Mouse (Mus musculus) forebrain, postnatal 0 days (tissue): ENCODE measurements around the gene Hist2h3c1. TPM values are rescaled to one million over a fixed set of nuclear protein-coding genes. Genes with fewer than 3 reads are reported as not detected.
"Not testable (repeated sequence)": the region's sequence is repeated elsewhere in the genome, so short reads cannot be mapped to it uniquely, and the experiment has no call there.

Source experiments
- ATAC-seq: fragments of 200-750 bp; cut with Nextera tagmentation; 2 replicates; pipeline ENCODE4 v1.8.0; 2017; ENCODE audit warnings: mild to moderate bottlenecking, moderate library complexity
- DNase-seq: peaks from one replicate; pipeline ENCODE4 v3.0.0-alpha.2; 2015
- H3K27ac ChIP-seq: fragments of 300-500 bp; sonication (generic); 2 replicates; pipeline ENCODE4 v1.5.1; 2014; ENCODE audit warnings: low read depth, mild to moderate bottlenecking, antibody characterized with exemption, low read length, moderate library complexity, mixed read lengths
- H3K27me3 ChIP-seq: fragments of 300-500 bp; sonication (generic); 2 replicates; pipeline ENCODE4 v1.6.1; 2014; ENCODE audit warnings: mild to moderate bottlenecking, low read length, mixed read lengths; ENCODE audit not compliant: insufficient read depth
- H3K36me3 ChIP-seq: fragments of 300-500 bp; sonication (generic); 2 replicates; pipeline ENCODE4 v1.6.1; 2014; ENCODE audit warnings: mild to moderate bottlenecking, moderate library complexity; ENCODE audit not compliant: insufficient read depth
- H3K4me1 ChIP-seq: fragments of 300-500 bp; sonication (generic); 2 replicates; pipeline ENCODE4 v1.6.1; 2014; ENCODE audit warnings: antibody characterized with exemption; ENCODE audit not compliant: insufficient read depth
- H3K4me2 ChIP-seq: fragments of 300-500 bp; sonication (generic); 2 replicates; pipeline ENCODE4 v1.6.1; 2014; ENCODE audit warnings: low read depth, mild to moderate bottlenecking, moderate library complexity
- H3K4me3 ChIP-seq: fragments of 300-500 bp; sonication (generic); 2 replicates; pipeline ENCODE4 v1.5.1; 2014; ENCODE audit warnings: low read depth, low read length, mixed read lengths
- H3K9ac ChIP-seq: fragments of 300-500 bp; sonication (generic); 2 replicates; pipeline ENCODE4 v1.6.1; 2014; ENCODE audit warnings: mild to moderate bottlenecking
- H3K9me3 ChIP-seq: fragments of 300-500 bp; sonication (generic); 2 replicates; pipeline ENCODE4 v1.6.1; 2016; ENCODE audit warnings: low read length
- CTCF ChIP-seq: sonication (generic); IDR thresholded peaks from 2 replicates; pipeline ENCODE4 v1.5.1; 2016; ENCODE audit warnings: antibody characterized with exemption, control low read depth, low read depth
- WGBS: fragments of 180-500 bp; shearing (Covaris S2); extraction: QIAGEN DNeasy Blood & Tissue Kit; methylation state at CpG from one replicate; pipeline ENCODE4 v1.1.7; 2014; 5-methylcytosine and 5-hydroxymethylcytosine counted together
- polyA plus RNA-seq: library from polyadenylated mRNA; unstranded; fragments of >200 nt; fragmentation: Nextera tagmentation; extraction: Ambion mirVana; gene quantifications from 2 replicates; pipeline ENCODE4 v1.2.1, GENCODE M21; 2015
- total RNA-seq: library from RNA; depleted of rRNA; stranded (reverse); fragments of >200 nt; gene quantifications from 2 replicates; pipeline ENCODE4 v1.2.3, GENCODE M21; 2014; rRNA removed

Hist2h3c1 gene
- total RNA-seq (not detected in 2 replicates), polyA plus RNA-seq (not detected in 2 replicates)

DNA sequence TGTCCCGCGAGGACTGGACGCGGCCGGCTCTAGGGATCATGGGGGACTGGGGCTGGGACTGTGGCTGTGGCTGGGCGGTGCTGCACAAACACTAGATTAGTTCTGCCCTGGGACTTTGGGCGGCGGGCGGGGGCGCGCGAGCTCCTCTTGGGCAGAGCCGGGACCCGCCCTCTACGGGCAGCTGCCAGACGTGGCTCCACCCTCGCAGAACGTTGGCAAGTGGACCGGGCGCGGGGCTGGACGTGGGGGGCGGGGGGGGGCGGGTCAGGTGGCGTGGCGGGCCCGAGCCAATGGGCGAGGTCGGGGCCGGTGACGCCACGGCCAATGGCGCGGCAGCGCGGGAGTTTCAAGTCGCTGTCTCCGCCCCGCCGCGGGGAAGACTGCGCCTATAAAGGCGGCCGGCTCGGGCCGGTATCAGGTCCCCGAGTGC, at the start of gene Hist2h3c1:
Gene Hist2h3c1, plus strand, starts transcription at position 259 of the 430 bp plus-strand sequence.
- ATAC-seq = peak; percentile 80
- H3K36me3 ChIP-seq, H3K4me1 ChIP-seq, DNase-seq, H3K27me3 ChIP-seq, H3K9me3 ChIP-seq, H3K27ac ChIP-seq: not testable (repeated sequence)
- H3K4me2 ChIP-seq = peak within 1 kb of the TSS; percentile 39
- WGBS = no CpG with 5 or more reads among the region's 47 CpGs
- H3K4me3 ChIP-seq = peak within 1 kb of the TSS; percentile 30
- H3K9ac ChIP-seq = 0 out of 2 replicates have a peak within 1 kb of the TSS, but pooled peaks have one; percentile 10

DNA sequence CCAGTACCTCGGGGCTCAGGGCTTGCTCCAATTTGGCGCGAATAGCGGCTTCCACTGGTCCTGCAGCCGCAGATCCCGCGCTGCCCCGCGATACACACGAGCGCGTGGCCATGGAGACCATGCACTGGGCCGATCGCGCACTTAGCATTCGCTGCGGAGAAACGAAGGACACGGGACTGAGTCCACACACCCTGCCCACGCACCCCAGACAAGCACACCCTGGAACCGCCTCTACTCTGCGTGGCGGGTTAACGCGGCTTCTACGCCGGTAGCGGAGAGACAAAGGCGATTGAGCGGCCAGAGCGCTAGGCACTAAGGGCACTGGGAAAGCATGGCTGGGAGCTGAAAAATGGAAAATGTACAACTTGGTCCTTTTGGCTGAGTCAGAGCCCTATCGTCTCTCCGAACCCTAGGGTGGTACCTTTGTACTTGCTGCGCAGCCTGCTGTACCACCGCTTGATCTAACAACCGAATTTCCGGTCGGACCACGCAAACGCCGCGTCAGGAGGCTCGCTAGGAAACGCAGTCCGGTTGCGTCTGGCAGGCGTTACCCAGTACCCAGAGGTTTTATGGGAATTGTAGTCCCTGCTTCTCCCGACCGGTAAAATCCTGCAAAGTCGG, 49.2 kb upstream of the Hist2h3c1 start:
- Histone ChIP-seq H3K36me3 (peaks cover 24% of the 10 kb centered on the region), H3K9me3 (no peaks in the 10 kb centered on the region), H3K4me3 (peak overlapping the region; percentile 56), H3K4me1 (peaks cover 4% of the 10 kb centered on the region), H3K4me2 (peak overlapping the region; percentile 91), H3K9ac (peak overlapping the region; percentile 84), H3K27me3 (no peaks in the 10 kb centered on the region), H3K27ac (peak overlapping the region; percentile 97)
- DNase-seq = peak; percentile 96
- WGBS = under 1% methylated on average over 50 of the region's 50 CpGs
- ATAC-seq = peak; percentile 95
- TF ChIP-seq CTCF = peak; percentile 50; the same call in 1 of the 2 replicates

DNA sequence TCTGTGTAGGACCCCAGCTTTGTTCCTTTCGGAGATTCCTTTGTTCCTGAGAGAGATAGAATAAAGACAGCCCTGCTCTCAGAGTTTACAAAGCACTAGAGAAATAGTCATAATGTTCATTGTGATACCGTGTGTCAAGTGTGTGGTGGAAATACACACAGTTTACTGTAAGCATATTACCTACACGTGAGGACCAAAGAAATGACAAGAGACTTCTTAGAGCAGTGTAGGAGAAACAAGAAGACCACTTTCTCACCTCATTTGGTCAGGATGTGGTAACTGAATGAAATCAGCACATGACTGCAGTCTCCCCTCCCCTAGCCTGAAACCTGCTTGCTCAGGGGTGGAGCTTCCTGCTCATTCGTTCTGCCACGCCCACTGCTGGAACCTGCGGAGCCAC, 48.3 kb upstream of the Hist2h3c1 start:
- H3K9me3 ChIP-seq = no peaks in the 10 kb centered on the region
- no peaks in the 10 kb centered on the region for H3K27me3 ChIP-seq
- H3K9ac ChIP-seq = peak overlapping the region; percentile 84
- H3K36me3 ChIP-seq = peaks cover 17% of the 10 kb centered on the region
- H3K4me1 ChIP-seq = peaks cover 4% of the 10 kb centered on the region
- no peak for DNase-seq
- 3% methylated on average over 6 of the region's 6 CpGs for whole genome bisulfite sequencing
- peak overlapping the region; percentile 91 for H3K4me2 ChIP-seq
- no peak for ATAC-seq
- TF ChIP-seq CTCF = no peak
- peak overlapping the region; percentile 97 for H3K27ac ChIP-seq
- peak overlapping the region; percentile 56 for H3K4me3 ChIP-seq

DNA sequence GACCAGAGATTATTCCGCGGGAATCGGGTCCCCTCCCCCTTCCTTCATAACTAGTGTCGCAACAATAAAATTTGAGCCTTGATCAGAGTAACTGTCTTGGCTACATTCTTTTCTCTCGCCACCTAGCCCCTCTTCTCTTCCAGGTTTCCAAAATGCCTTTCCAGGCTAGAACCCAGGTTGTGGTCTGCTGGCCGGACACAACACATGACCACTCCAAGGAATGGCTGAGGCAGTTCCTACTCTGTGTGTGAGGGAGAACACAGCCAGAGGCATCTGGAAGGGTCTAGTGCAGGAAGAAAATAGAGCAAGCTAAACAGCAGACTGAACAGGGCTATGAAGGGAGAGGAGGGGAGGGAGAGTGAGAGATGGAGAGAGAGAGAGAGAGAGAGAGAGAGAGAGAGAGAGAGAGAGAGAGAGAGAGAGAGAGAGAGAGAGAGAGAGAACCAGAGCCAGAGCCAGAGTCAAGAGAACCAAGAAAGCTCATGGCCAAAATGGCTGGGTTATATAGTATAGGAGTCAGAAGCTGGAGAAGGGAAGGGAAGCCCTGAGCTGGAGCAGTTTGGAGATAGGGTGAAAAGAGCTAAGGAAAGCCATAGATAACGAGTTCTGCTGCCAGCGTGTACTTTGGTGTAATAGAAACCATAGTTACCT, 47.8 kb upstream of the Hist2h3c1 start:
- not testable (repeated sequence) for H3K4me3 ChIP-seq, H3K9me3 ChIP-seq, H3K27ac ChIP-seq, H3K4me1 ChIP-seq, ATAC-seq, DNase-seq, H3K9ac ChIP-seq, H3K27me3 ChIP-seq
- H3K4me2 ChIP-seq = peak overlapping the region; percentile 91
- H3K36me3 ChIP-seq = peaks cover 11% of the 10 kb centered on the region
- WGBS = 32% methylated on average over 7 of the region's 8 CpGs

DNA sequence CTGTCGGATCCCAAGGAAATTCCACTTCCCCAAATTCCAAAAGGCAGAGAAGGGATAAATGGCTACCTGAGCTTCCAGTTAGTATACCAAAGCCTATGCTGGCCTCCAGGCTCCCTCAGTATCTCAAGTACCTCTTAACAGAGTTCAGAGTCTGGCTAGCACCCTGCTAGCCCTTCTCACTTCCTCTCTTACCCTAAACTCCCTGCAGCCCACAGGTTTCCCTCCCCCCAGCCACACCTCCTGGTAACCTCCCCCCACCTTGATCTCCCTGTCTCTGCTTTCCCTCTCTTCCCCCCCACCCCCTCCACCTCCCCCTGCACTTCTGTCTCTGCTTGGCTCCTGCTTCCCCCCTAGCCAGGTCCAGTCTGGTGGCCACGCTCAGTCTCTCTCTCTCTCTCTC, 46.8 kb upstream of the Hist2h3c1 start:
- no peak overlapping the region for H3K27ac ChIP-seq
- H3K4me1 ChIP-seq = peaks cover 4% of the 10 kb centered on the region
- WGBS = 70% methylated on average over 2 of the region's 2 CpGs
- DNase-seq (no peak), ATAC-seq (no peak)
- TF ChIP-seq CTCF = no peak
- H3K4me3 ChIP-seq = no peak overlapping the region
- no peaks in the 10 kb centered on the region for H3K9me3 ChIP-seq
- H3K36me3 ChIP-seq = 0 out of 2 replicates have a peak, but pooled peaks cover 1% of the 10 kb centered on the region
- H3K9ac ChIP-seq = no peak overlapping the region
- no peak overlapping the region for H3K4me2 ChIP-seq
- H3K27me3 ChIP-seq = no peaks in the 10 kb centered on the region

DNA sequence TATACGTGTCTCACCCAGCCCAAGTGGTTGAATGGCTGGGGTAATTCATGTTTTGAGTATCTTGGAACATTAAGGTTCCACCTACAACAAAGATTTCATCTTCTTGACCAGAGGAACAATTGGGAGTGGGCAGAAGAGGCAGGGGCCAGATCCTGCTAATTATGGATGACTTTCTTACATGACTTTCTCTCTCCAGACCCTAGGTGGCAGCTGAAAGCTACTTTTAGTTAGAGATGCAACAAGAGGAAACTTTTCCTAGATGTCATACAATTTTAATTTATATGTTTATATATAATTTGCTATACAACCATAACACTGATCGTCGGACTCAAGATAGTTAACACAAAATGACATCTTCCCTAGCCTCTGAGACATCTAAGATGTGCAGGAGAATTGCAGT, 38.7 kb upstream of the Hist2h3c1 start:
- H3K9ac ChIP-seq = no peak overlapping the region
- H3K4me1 ChIP-seq = no peaks in the 10 kb centered on the region
- H3K27me3 ChIP-seq = no peaks in the 10 kb centered on the region
- no peaks in the 10 kb centered on the region for H3K36me3 ChIP-seq
- no peak overlapping the region for H3K27ac ChIP-seq
- 87% methylated on average over 3 of the region's 3 CpGs for WGBS
- H3K4me2 ChIP-seq = no peak overlapping the region
- ATAC-seq (no peak), DNase-seq (no peak)
- peak; percentile 29 for TF ChIP-seq CTCF
- H3K4me3 ChIP-seq = no peak overlapping the region
- H3K9me3 ChIP-seq = no peaks in the 10 kb centered on the region

DNA sequence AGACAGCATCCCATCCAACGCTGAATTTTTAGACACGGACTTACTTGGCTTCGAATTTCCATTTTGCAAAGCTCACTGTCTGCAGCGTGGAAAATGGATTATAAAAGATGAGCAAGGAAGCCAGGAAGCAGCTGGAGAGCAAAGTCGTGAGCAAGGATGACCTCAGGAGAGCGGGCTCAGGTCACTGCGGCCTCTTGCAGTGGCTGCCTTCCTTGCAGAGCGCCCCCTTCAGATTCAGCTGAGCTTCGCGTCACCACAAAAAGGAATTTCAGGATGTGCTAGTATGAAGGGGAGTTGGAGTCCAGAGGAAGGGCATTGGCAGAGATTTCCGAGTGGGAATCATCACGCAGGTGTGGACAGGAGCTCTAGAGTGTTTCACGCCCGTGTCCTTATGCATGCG, 37.2 kb upstream of the Hist2h3c1 start:
- TF ChIP-seq CTCF = peak; percentile 15; the same call in 1 of the 2 replicates
- ATAC-seq = no peak
- Histone ChIP-seq H3K9ac (no peak overlapping the region), H3K27ac (no peak overlapping the region), H3K4me3 (no peak overlapping the region), H3K36me3 (no peaks in the 10 kb centered on the region), H3K4me1 (no peaks in the 10 kb centered on the region), H3K9me3 (no peaks in the 10 kb centered on the region), H3K4me2 (no peak overlapping the region), H3K27me3 (no peaks in the 10 kb centered on the region)
- DNase-seq = no peak
- 28% methylated on average over 15 of the region's 15 CpGs for WGBS
